In genomic region chr16:90197337-90197973, GRCm38 (mm10) we compare ENCODE assay signal across 8 mouse cellular contexts. TPM values are rescaled to one million over a fixed set of nuclear protein-coding genes. Genes with fewer than 3 reads are reported as not detected.
DNase-seq lines count a peak whose midpoint lies in the region; ATAC-seq lines count a peak whose summit lies in the region.

No protein-coding gene starts in this region.

- no peak overlapping the region for H3K27ac ChIP-seq in hindbrain, embryonic 15.5 days (replicated peaks)

- 3% methylated on average over 22 of the region's 22 CpGs for whole genome bisulfite sequencing in hindbrain, embryonic 15.5 days

- H3K4me2 ChIP-seq in hindbrain, embryonic 15.5 days = peak overlapping the region; percentile 54

- peaks cover 5% of the 10 kb centered on the region for H3K4me1 ChIP-seq in hindbrain, embryonic 15.5 days (replicated peaks)

- ATAC-seq in hindbrain, embryonic 15.5 days (ENCODE audit: low FRiP score, low read depth) = peak; percentile 93
- peak; percentile 91 for ATAC-seq in megakaryocyte-erythroid progenitor cell, adult 5-6 weeks (replicated peaks; ENCODE audit: low FRiP score, low TSS enrichment, poor library complexity, severe bottlenecking)

- H3K36me3 ChIP-seq in hindbrain, embryonic 15.5 days = no peaks in the 10 kb centered on the region

- intact Hi-C loops in left cerebral cortex, postnatal 25 days (cut with DNase I) = no loop called here

- no peaks in the 10 kb centered on the region for H3K9me3 ChIP-seq in hindbrain, embryonic 15.5 days

- H3K9ac ChIP-seq in hindbrain, embryonic 15.5 days = peak overlapping the region; percentile 38

- peak; percentile 96 for DNase-seq in adipocyte (ENCODE audit: low spot score)
- DNase-seq in cerebellum, postnatal 25 days = peak; percentile 59 to 79
- peak; percentile 67 for DNase-seq in gastrocnemius, adult 18-20 months (ENCODE audit: low spot score)
- peak; percentile 51 to 54 for DNase-seq in left cerebral cortex, postnatal 25 days (ENCODE audit: low spot score in 2 of 2)
- DNase-seq in right cerebral cortex, postnatal 14 days = peak; percentile 67
- DNase-seq in yolk sac, embryonic 10.5 days (ENCODE audit: low spot score) = peak; percentile 97

- peak overlapping the region; percentile 37 for H3K4me3 ChIP-seq in hindbrain, embryonic 15.5 days

- H3K27me3 ChIP-seq in hindbrain, embryonic 15.5 days = no peaks in the 10 kb centered on the region

RNA-seq across cellular contexts. Expression of gene Sod1, which starts 23.1 kb away (rescaled TPM):
- 100 to 1,000 TPM; 292 to 307 TPM for total RNA-seq in gastrocnemius, adult 18-20 months (2021)
- 957 and 969 TPM in 2 replicates for polyA plus RNA-seq in hindbrain, embryonic 15.5 days (2015; fragmentation: Nextera tagmentation; extraction: Ambion mirVana)
- 100 to 1,000 TPM; 389 to 390 TPM for total RNA-seq in left cerebral cortex, postnatal 25 days (2021)
- total RNA-seq in megakaryocyte-erythroid progenitor cell, adult 5-6 weeks (2014; fragmentation: Nextera tagmentation) = 1,056 and 1,102 TPM in 2 replicates
- total RNA-seq in megakaryocyte-erythroid progenitor cell, adult 5-6 weeks (2017) = 1,074 and 1,263 TPM in 2 replicates

RNA-seq across cellular contexts. Expression of gene Tiam1, which starts 53.9 kb away (rescaled TPM):
- total RNA-seq in gastrocnemius, adult 18-20 months (2021) = 10 to 100 TPM in 1 of 2 experiments, 1 to 10 TPM in 1; 4.2 to 10.0 TPM
- polyA plus RNA-seq in hindbrain, embryonic 15.5 days (2015; fragmentation: Nextera tagmentation; extraction: Ambion mirVana) = 23.8 and 27.3 TPM in 2 replicates
- 100 to 1,000 TPM; 108 to 118 TPM for total RNA-seq in left cerebral cortex, postnatal 25 days (2021)
- 8.3 and 23.6 TPM in 2 replicates for total RNA-seq in megakaryocyte-erythroid progenitor cell, adult 5-6 weeks (2014; fragmentation: Nextera tagmentation)
- total RNA-seq in megakaryocyte-erythroid progenitor cell, adult 5-6 weeks (2017) = 11.6 and 14.2 TPM in 2 replicates

Comparison
In these comparisons a context has a peak if more than half of its experiments do, and no peak if none do; other contexts are left out.
1. RNA of gene Tiam1, which starts 53.9 kb away (total RNA-seq): 108 to 118 TPM in left cerebral cortex, postnatal 25 days; 8.3 to 23.6 TPM in megakaryocyte-erythroid progenitor cell, adult 5-6 weeks and 4.2 to 10.0 TPM in gastrocnemius, adult 18-20 months; every median in the first group is over 4 times any median in the second.
2. Peak in every context shown above with its lines, with median percentiles within 50 percentile points of each other: DNase-seq.